Mouse (Mus musculus) heart, embryonic 13.5 days (tissue): ENCODE data around the gene Gm10282. TPM values are rescaled to one million over a fixed set of nuclear protein-coding genes. Genes with fewer than 3 reads are reported as not detected.

Source experiments
- ATAC-seq: fragments of 200-750 bp; cut with Nextera tagmentation; 2 replicates; pipeline ENCODE4 v1.8.0; 2017; ENCODE audit warnings: moderate TSS enrichment; ENCODE audit not compliant: insufficient number of reproducible peaks, low FRiP score, low TSS enrichment; ENCODE audit errors: extremely low read depth
- H3K27ac ChIP-seq: fragments of 300-500 bp; sonication (generic); replicated peaks from 2 replicates; pipeline ENCODE4 v1.5.1; 2015; ENCODE audit warnings: moderate library complexity, mild to moderate bottlenecking, inconsistent platforms
- H3K27me3 ChIP-seq: fragments of 300-500 bp; sonication (generic); replicated peaks from 2 replicates; pipeline ENCODE4 v1.6.1; 2015; ENCODE audit warnings: mild to moderate bottlenecking, inconsistent platforms
- H3K36me3 ChIP-seq: fragments of 300-500 bp; sonication (generic); 2 replicates; pipeline ENCODE4 v1.6.1; 2015; ENCODE audit warnings: mild to moderate bottlenecking, inconsistent platforms
- H3K4me1 ChIP-seq: fragments of 300-500 bp; sonication (generic); 2 replicates; pipeline ENCODE4 v1.6.1; 2015; ENCODE audit warnings: inconsistent platforms
- H3K4me2 ChIP-seq: fragments of 300-500 bp; sonication (generic); 2 replicates; pipeline ENCODE4 v1.6.1; 2015; ENCODE audit warnings: inconsistent platforms, mild to moderate bottlenecking, moderate library complexity
- H3K4me3 ChIP-seq: fragments of 300-500 bp; sonication (generic); 2 replicates; pipeline ENCODE4 v1.5.1; 2015; ENCODE audit warnings: moderate library complexity, mild to moderate bottlenecking, inconsistent platforms
- H3K9ac ChIP-seq: fragments of 300-500 bp; sonication (generic); 2 replicates; pipeline ENCODE4 v1.6.1; 2015; ENCODE audit warnings: inconsistent platforms, mild to moderate bottlenecking, moderate library complexity
- H3K9me3 ChIP-seq: fragments of 300-500 bp; sonication (generic); 2 replicates; pipeline ENCODE4 v1.6.1; 2016; ENCODE audit warnings: inconsistent platforms
- whole genome bisulfite sequencing: fragments of 180-500 bp; shearing (Covaris S2); methylation state at CpG from one replicate; pipeline ENCODE4 v1.1.7; 2015; ENCODE audit warnings: mixed read lengths; 5-methylcytosine and 5-hydroxymethylcytosine counted together
- polyA plus RNA-seq: library from polyadenylated mRNA; unstranded; fragments of >200 nt; fragmentation: Nextera tagmentation; extraction: Ambion mirVana; gene quantifications from 2 replicates; pipeline ENCODE4 v1.2.1, GENCODE M21; 2015

Gene Gm10282
- 15.9 and 19.4 TPM in 2 replicates for polyA plus RNA-seq

GRCm38 (mm10) chr8:72305210-72305905 is at the start of gene Gm10282:
TSS of gene Gm10282 (minus strand) at chr8:72305260.
- WGBS = 60% methylated on average over 16 of the region's 16 CpGs
- Histone ChIP-seq H3K4me3 (no peak within 1 kb of the TSS), H3K27ac (no peak within 1 kb of the TSS), H3K27me3 (no peaks in the 10 kb centered on the region), H3K9ac (no peak within 1 kb of the TSS), H3K9me3 (no peaks in the 10 kb centered on the region), H3K4me1 (peaks cover 34% of the 10 kb centered on the region), H3K36me3 (no peaks in the 10 kb centered on the region), H3K4me2 (no peak within 1 kb of the TSS)
- ATAC-seq = no peak

GRCm38 (mm10) chr8:72354272-72354671 is 49.2 kb upstream of the Gm10282 start:
- H3K36me3 ChIP-seq = peaks cover 69% of the 10 kb centered on the region
- H3K9ac ChIP-seq = 0 out of 2 replicates have a peak overlapping the region, but pooled peaks have one; percentile 48
- H3K4me2 ChIP-seq = no peak overlapping the region
- H3K27me3 ChIP-seq = no peaks in the 10 kb centered on the region
- H3K4me1 ChIP-seq = peaks cover 45% of the 10 kb centered on the region
- no peaks in the 10 kb centered on the region for H3K9me3 ChIP-seq
- WGBS = 46% methylated on average over 11 of the region's 11 CpGs
- no peak overlapping the region for H3K4me3 ChIP-seq
- no peak for ATAC-seq
- peak overlapping the region; percentile 66 for H3K27ac ChIP-seq

GRCm38 (mm10) chr8:72353700-72354045 is 48.6 kb upstream of the Gm10282 start:
- H3K4me2 ChIP-seq = no peak overlapping the region
- ATAC-seq = no peak
- no peaks in the 10 kb centered on the region for H3K9me3 ChIP-seq
- no peak overlapping the region for H3K4me3 ChIP-seq
- 44% methylated on average over 7 of the region's 7 CpGs for WGBS
- H3K27me3 ChIP-seq = no peaks in the 10 kb centered on the region
- H3K4me1 ChIP-seq = peaks cover 50% of the 10 kb centered on the region
- H3K9ac ChIP-seq = peak overlapping the region; percentile 48
- peak overlapping the region; percentile 66 for H3K27ac ChIP-seq
- peaks cover 65% of the 10 kb centered on the region for H3K36me3 ChIP-seq

GRCm38 (mm10) chr8:72352951-72353699 is 48.1 kb upstream of the Gm10282 start:
- peak overlapping the region; percentile 66 for H3K27ac ChIP-seq
- H3K36me3 ChIP-seq = peaks cover 65% of the 10 kb centered on the region
- peak overlapping the region; percentile 48 for H3K9ac ChIP-seq
- ATAC-seq = no peak
- H3K27me3 ChIP-seq = no peaks in the 10 kb centered on the region
- H3K4me2 ChIP-seq = no peak overlapping the region
- H3K4me1 ChIP-seq = peaks cover 53% of the 10 kb centered on the region
- no peak overlapping the region for H3K4me3 ChIP-seq
- no peaks in the 10 kb centered on the region for H3K9me3 ChIP-seq
- WGBS = 67% methylated on average over 8 of the region's 8 CpGs

GRCm38 (mm10) chr8:72351405-72352005 is 46.4 kb upstream of the Gm10282 start:
- Histone ChIP-seq H3K27ac (no peak overlapping the region), H3K9ac (no peak overlapping the region), H3K9me3 (no peaks in the 10 kb centered on the region), H3K27me3 (no peaks in the 10 kb centered on the region), H3K4me2 (no peak overlapping the region), H3K36me3 (peaks cover 65% of the 10 kb centered on the region), H3K4me1 (peaks cover 53% of the 10 kb centered on the region), H3K4me3 (no peak overlapping the region)
- ATAC-seq = no peak
- WGBS = 78% methylated on average over 7 of the region's 7 CpGs

- ATAC-seq = no peak
- peaks cover 51% of the 10 kb centered on the region for H3K4me1 ChIP-seq
- no peaks in the 10 kb centered on the region for H3K27me3 ChIP-seq
- 0 out of 2 replicates have a peak overlapping the region, but pooled peaks have one; percentile 41 for H3K27ac ChIP-seq
- peaks cover 64% of the 10 kb centered on the region for H3K36me3 ChIP-seq
- no peak overlapping the region for H3K4me2 ChIP-seq
- no peaks in the 10 kb centered on the region for H3K9me3 ChIP-seq
- no peak overlapping the region for H3K9ac ChIP-seq
- no peak overlapping the region for H3K4me3 ChIP-seq
- WGBS = 83% methylated on average over 8 of the region's 8 CpGs
Observed at GRCm38 (mm10) chr8:72350727-72351126, 45.7 kb upstream of the Gm10282 start.

GRCm38 (mm10) chr8:72349838-72350237 is 44.8 kb upstream of the Gm10282 start:
- WGBS = 88% methylated on average over 9 of the region's 9 CpGs

GRCm38 (mm10) chr8:72348956-72349355 is 43.9 kb upstream of the Gm10282 start:
- Histone ChIP-seq H3K27ac (no peak overlapping the region), H3K4me1 (peaks cover 33% of the 10 kb centered on the region), H3K27me3 (no peaks in the 10 kb centered on the region), H3K36me3 (peaks cover 69% of the 10 kb centered on the region), H3K4me2 (no peak overlapping the region), H3K9me3 (no peaks in the 10 kb centered on the region), H3K9ac (no peak overlapping the region), H3K4me3 (no peak overlapping the region)
- no peak for ATAC-seq
- WGBS = 83% methylated on average over 1 of the region's 1 CpGs

More at GRCm38 (mm10) chr8:72349838-72350237, 44.8 kb upstream of the Gm10282 start:
- Histone ChIP-seq H3K4me1 (peaks cover 42% of the 10 kb centered on the region), H3K36me3 (peaks cover 64% of the 10 kb centered on the region), H3K4me2 (no peak overlapping the region), H3K9ac (no peak overlapping the region), H3K27ac (peak overlapping the region; percentile 41), H3K9me3 (no peaks in the 10 kb centered on the region), H3K4me3 (no peak overlapping the region), H3K27me3 (no peaks in the 10 kb centered on the region)
- ATAC-seq = no peak

- Histone ChIP-seq H3K9ac (no peak overlapping the region; the same call in 1 of the 2 replicates), H3K4me3 (no peak overlapping the region), H3K36me3 (peaks cover 75% of the 10 kb centered on the region), H3K4me1 (peaks cover 25% of the 10 kb centered on the region), H3K27me3 (no peaks in the 10 kb centered on the region), H3K27ac (no peak overlapping the region), H3K4me2 (no peak overlapping the region), H3K9me3 (no peaks in the 10 kb centered on the region)
- no peak for ATAC-seq
- WGBS = 85% methylated on average over 2 of the region's 2 CpGs
Observed at GRCm38 (mm10) chr8:72348114-72348513, 43.1 kb upstream of the Gm10282 start.

- H3K9ac ChIP-seq = no peak overlapping the region
- H3K9me3 ChIP-seq = no peaks in the 10 kb centered on the region
- H3K36me3 ChIP-seq = peaks cover 79% of the 10 kb centered on the region
- H3K27ac ChIP-seq = no peak overlapping the region
- no peak overlapping the region for H3K4me2 ChIP-seq
- no peak overlapping the region for H3K4me3 ChIP-seq
- no peaks in the 10 kb centered on the region for H3K27me3 ChIP-seq
- H3K4me1 ChIP-seq = peaks cover 19% of the 10 kb centered on the region
- ATAC-seq = no peak
- WGBS = 76% methylated on average over 1 of the region's 1 CpGs
Observed at GRCm38 (mm10) chr8:72347553-72347952, 42.5 kb upstream of the Gm10282 start.

GRCm38 (mm10) chr8:72343725-72344124 is 38.7 kb upstream of the Gm10282 start:
- 70% methylated on average over 4 of the region's 4 CpGs for WGBS
- ATAC-seq = no peak
- Histone ChIP-seq H3K4me3 (no peak overlapping the region), H3K36me3 (peaks cover 97% of the 10 kb centered on the region), H3K27ac (no peak overlapping the region), H3K9me3 (no peaks in the 10 kb centered on the region), H3K4me2 (no peak overlapping the region), H3K4me1 (peaks cover 3% of the 10 kb centered on the region; the same call in 1 of the 2 replicates), H3K9ac (0 out of 2 replicates have a peak overlapping the region, but pooled peaks have one; percentile 5), H3K27me3 (no peaks in the 10 kb centered on the region)
